Mouse (Mus musculus) forebrain, embryonic 14.5 days (tissue): ENCODE measurements at regions not wholly inside any gene's neighbourhood (a gene's known extent, or its start where the extent isn't known, plus 50 kb on each side); places are given as distances from the start of the nearest gene placed in this dataset.

Source experiments
- ATAC-seq: fragments of 200-750 bp; cut with Nextera tagmentation; 2 replicates; pipeline ENCODE4 v1.8.0; 2017; ENCODE audit warnings: mild to moderate bottlenecking, moderate library complexity
- DNase-seq: peaks from one replicate; pipeline ENCODE4 v3.0.0-alpha.2; 2015; ENCODE audit warnings: low spot score
- H3K27ac ChIP-seq: fragments of 300-500 bp; sonication (generic); 2 replicates; pipeline ENCODE4 v1.5.1; 2014; ENCODE audit warnings: low read depth, mild to moderate bottlenecking, control low read depth, low read length, moderate library complexity
- H3K27me3 ChIP-seq: fragments of 300-500 bp; sonication (generic); replicated peaks from 2 replicates; pipeline ENCODE4 v1.6.1; 2014; ENCODE audit warnings: low read length, control low read depth, mixed read lengths; ENCODE audit not compliant: control insufficient read depth, insufficient read depth
- H3K36me3 ChIP-seq: fragments of 300-500 bp; sonication (generic); 2 replicates; pipeline ENCODE4 v1.6.1; 2014; ENCODE audit warnings: low read length, control low read depth; ENCODE audit not compliant: control insufficient read depth, insufficient read depth
- H3K4me1 ChIP-seq: fragments of 300-500 bp; sonication (generic); 2 replicates; pipeline ENCODE4 v1.6.1; 2014; ENCODE audit warnings: antibody characterized with exemption, low read length, control low read depth; ENCODE audit not compliant: control insufficient read depth, insufficient read depth
- H3K4me2 ChIP-seq: fragments of 300-500 bp; sonication (generic); 2 replicates; pipeline ENCODE4 v1.6.1; 2014; ENCODE audit warnings: mild to moderate bottlenecking, control low read depth, low read length
- H3K4me3 ChIP-seq: fragments of 300-500 bp; sonication (generic); 2 replicates; pipeline ENCODE4 v1.5.1; 2014; ENCODE audit warnings: low read depth, low read length, control low read depth
- H3K9ac ChIP-seq: fragments of 300-500 bp; sonication (generic); 2 replicates; pipeline ENCODE4 v1.6.1; 2014; ENCODE audit warnings: mild to moderate bottlenecking, low read length, control low read depth, moderate library complexity
- H3K9me3 ChIP-seq: fragments of 300-500 bp; sonication (generic); replicated peaks from 2 replicates; pipeline ENCODE4 v1.6.1; 2016; ENCODE audit warnings: low read length, control low read depth, mixed read lengths; ENCODE audit not compliant: control insufficient read depth
- WGBS: fragments of 180-500 bp; shearing (Covaris S2); extraction: QIAGEN DNeasy Blood & Tissue Kit; methylation state at CpG from one replicate; pipeline ENCODE4 v1.1.7; 2014; 5-methylcytosine and 5-hydroxymethylcytosine counted together

DNA sequence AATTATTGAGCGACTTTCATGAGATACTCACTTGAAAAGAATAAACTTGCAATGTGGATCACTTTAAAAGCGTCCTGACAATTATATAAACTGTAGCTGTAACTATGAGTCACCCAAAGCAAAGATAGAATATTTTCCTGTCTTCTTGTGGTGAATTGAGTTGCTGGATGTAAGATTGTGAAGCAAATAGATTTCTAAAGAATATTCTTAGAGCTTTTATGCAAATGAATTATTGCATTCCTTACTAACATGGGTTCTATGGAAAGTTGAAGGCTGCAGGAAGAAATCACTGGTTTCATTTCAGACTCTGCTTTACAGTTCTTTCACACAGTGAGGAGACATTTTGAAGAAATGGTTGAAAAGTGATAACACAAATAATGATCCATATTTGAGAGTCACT lies 656.8 kb downstream of the Htr1a start:
- Histone ChIP-seq H3K27ac (no peak overlapping the region), H3K4me1 (no peaks in the 10 kb centered on the region), H3K9ac (no peak overlapping the region), H3K9me3 (no peaks in the 10 kb centered on the region), H3K36me3 (no peaks in the 10 kb centered on the region), H3K4me2 (no peak overlapping the region), H3K27me3 (no peaks in the 10 kb centered on the region), H3K4me3 (no peak overlapping the region)
- DNase-seq (no peak), ATAC-seq (no peak)
- WGBS, result 69% methylated on average over 2 of the region's 2 CpGs

DNA sequence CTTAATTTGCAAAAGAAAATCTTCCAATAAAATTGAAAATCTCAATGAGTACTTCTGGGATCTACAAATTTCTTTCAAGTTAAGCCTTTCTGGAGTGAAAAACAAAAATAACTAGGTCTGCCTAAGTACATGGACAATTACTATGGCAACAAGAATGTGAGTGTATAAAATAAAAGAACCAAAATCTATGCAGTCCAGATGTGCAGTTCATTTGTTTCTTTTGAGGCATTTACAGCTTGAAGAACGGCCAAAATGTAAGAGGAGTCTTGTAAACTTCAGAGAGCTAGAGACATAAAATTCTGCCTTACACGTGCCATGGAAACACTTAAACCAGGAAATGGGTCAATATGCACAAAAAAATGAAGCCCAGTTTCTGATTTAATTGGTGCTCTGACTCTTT lies 698.7 kb downstream of the Htr1a start:
- ATAC-seq (no peak), DNase-seq (no peak)
- no peak overlapping the region for H3K4me3 ChIP-seq
- no peak overlapping the region for H3K4me2 ChIP-seq
- no peaks in the 10 kb centered on the region for H3K36me3 ChIP-seq
- H3K4me1 ChIP-seq, result no peaks in the 10 kb centered on the region
- no peak overlapping the region for H3K9ac ChIP-seq
- no peaks in the 10 kb centered on the region for H3K27me3 ChIP-seq
- WGBS, result 76% methylated on average over 2 of the region's 2 CpGs
- H3K9me3 ChIP-seq, result no peaks in the 10 kb centered on the region
- H3K27ac ChIP-seq, result no peak overlapping the region

DNA sequence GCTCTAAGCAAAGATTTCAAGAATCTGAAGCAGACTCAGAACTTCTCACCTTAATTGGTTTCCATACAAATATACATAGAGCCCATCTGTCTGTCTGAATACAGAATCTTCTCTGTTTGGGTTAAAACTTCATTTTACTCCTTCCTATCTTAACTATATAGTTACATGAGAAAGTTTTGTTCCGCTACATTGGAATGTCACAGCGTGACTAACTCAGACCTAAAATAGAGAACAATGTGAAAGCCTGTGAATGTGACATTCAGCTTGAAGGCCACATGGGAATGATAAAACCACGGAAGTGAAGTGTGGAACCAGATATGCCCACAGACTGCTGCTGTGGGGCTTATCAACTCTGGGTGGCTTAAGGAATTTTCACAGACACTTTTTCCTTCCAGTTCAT lies 722.9 kb downstream of the Htr1a start:
- no peak overlapping the region for H3K9ac ChIP-seq
- H3K4me1 ChIP-seq, result no peaks in the 10 kb centered on the region
- WGBS, result 89% methylated on average over 3 of the region's 3 CpGs
- no peaks in the 10 kb centered on the region for H3K27me3 ChIP-seq
- no peak overlapping the region for H3K4me2 ChIP-seq
- H3K4me3 ChIP-seq, result no peak overlapping the region
- no peaks in the 10 kb centered on the region for H3K9me3 ChIP-seq
- H3K36me3 ChIP-seq, result no peaks in the 10 kb centered on the region
- ATAC-seq (no peak), DNase-seq (no peak)
- no peak overlapping the region for H3K27ac ChIP-seq

DNA sequence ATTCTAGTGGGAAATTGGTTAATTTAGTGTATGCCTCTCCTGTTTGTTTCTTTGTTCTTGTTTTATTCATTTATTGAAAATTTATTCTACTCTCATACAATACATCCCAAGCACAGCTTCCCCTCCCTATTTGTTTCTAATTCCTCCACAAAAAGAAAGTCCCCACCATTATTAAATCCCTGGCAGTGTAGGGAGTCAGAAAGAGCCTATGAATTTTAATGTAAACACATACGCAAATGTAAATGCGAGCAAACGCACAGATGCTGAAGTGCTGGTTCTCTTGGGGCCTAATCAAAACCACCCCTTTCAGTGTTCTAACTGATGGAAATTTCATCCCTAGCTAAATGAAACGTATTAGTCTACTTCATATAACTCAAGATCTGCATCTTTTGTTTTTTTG lies 729.9 kb downstream of the Htr1a start:
- no peaks in the 10 kb centered on the region for H3K27me3 ChIP-seq
- H3K4me3 ChIP-seq, result no peak overlapping the region
- ATAC-seq, result no peak
- no peak overlapping the region for H3K4me2 ChIP-seq
- H3K36me3 ChIP-seq, result no peaks in the 10 kb centered on the region
- DNase-seq, result peak; percentile 6
- no peaks in the 10 kb centered on the region for H3K4me1 ChIP-seq
- WGBS, result 46% methylated on average over 4 of the region's 4 CpGs
- no peak overlapping the region for H3K27ac ChIP-seq
- no peaks in the 10 kb centered on the region for H3K9me3 ChIP-seq
- no peak overlapping the region for H3K9ac ChIP-seq

DNA sequence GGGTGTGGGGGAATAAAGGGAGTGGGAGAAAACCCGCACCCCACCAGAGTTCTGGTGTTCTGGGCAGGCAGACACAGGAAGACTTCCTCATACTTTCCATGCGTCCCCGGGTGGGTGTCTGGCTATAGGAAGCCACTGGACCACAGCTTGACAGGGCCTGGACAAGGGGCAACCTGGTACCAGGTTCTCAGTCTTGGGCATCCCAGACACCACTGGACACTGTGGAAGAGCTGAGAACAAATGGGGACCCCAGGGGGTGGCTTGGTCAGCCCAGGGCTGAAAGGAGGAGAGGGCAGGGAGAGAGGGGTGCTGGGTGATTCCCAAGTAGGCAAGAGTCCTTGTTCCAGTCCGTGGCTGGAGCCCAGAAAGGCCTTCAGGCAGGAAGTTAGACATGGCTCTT lies 730.9 kb downstream of the Htr1a start:
- Histone ChIP-seq H3K36me3 (no peaks in the 10 kb centered on the region), H3K27me3 (no peaks in the 10 kb centered on the region), H3K9me3 (no peaks in the 10 kb centered on the region), H3K27ac (no peak overlapping the region), H3K4me3 (no peak overlapping the region), H3K9ac (no peak overlapping the region), H3K4me2 (no peak overlapping the region), H3K4me1 (no peaks in the 10 kb centered on the region)
- DNase-seq, result no peak
- no peak for ATAC-seq
- 79% methylated on average over 4 of the region's 4 CpGs for WGBS

DNA sequence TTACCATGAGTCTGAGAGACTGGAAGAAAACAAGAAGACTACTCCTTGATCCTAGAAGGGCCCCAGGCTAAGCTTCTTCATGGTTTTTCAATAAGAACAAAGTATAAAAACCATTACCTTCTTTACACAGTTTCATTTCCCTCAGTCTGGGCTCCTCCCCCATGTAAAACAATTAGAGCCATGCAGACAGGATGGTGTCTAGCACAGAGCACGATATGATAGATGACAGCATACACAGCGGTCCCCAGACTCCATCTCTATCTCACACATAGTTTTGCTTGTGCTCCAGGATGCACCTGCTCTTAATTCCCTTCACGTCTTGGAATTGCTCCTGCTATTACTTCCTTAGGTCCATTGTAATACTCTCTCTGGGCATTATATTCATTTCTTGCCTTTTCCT lies 737.3 kb downstream of the Htr1a start:
- Histone ChIP-seq H3K4me3 (no peak overlapping the region), H3K4me1 (no peaks in the 10 kb centered on the region), H3K27me3 (no peaks in the 10 kb centered on the region), H3K4me2 (no peak overlapping the region), H3K36me3 (no peaks in the 10 kb centered on the region), H3K9me3 (no peaks in the 10 kb centered on the region), H3K27ac (no peak overlapping the region), H3K9ac (no peak overlapping the region)
- ATAC-seq (no peak), DNase-seq (no peak)
- 57% methylated on average over 3 of the region's 3 CpGs for WGBS
